Mouse (Mus musculus): ENCODE results near the gene Barhl1.

The Barhl1 gene

DNA sequence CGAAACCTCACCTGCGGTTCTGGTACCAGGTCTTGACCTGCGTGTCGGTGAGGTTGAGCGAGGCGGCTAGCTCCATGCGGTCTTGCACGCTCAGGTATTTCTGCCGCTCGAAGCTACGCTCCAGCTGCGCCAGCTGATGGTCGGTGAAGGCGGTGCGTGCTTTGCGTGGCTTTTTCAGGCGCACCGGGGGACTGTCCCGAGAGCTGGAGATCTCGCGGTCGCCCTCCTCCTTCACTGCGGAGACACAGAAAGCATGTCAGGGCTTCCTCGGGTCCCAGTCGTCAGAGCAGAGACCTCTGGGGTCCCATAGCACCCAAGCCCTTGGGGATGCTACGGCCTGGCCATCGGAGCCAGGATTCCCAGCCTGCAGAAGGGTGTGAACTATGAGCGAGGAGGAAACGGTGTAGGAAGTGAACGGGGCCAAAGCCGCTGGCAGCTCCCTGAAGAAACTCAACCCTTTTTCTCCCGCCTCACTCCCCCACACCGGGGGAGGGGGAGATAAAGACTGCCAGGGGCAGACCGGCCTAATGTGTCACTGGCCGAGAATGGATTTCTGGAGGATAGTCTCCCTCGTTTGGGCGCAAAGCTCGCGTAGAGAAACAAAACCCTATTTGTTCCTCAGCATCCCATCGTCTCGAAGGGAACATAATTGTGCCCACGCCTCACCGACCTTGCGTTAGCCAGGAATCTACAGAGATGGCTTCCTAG, 5.0 kb downstream of the Barhl1 start:
- no peak for DNase-seq (ENCODE audit: low spot score in 2 of 2)

DNA sequence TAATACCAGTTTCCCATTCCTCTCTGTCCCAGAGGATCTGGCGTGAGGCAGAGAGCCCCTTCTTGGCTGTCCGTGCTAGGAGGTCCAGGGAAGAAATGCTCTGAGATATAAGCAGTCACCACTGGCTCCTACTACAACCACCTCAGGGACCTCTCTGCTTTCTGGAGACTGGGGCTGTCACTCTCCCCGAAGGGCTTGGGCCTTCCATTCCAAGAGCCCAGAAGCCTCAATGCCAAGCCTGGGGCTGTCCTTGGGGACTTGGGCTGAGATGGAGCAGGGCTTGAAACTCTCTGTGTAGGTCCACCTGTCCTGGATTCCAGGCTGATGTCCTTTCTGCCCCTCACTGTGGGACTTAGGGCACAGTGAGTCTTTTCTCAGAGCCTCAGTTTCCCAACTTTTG, 5.6 kb downstream of the Barhl1 start:
- DNase-seq (ENCODE audit: low spot score in 2 of 2): no peak

DNA sequence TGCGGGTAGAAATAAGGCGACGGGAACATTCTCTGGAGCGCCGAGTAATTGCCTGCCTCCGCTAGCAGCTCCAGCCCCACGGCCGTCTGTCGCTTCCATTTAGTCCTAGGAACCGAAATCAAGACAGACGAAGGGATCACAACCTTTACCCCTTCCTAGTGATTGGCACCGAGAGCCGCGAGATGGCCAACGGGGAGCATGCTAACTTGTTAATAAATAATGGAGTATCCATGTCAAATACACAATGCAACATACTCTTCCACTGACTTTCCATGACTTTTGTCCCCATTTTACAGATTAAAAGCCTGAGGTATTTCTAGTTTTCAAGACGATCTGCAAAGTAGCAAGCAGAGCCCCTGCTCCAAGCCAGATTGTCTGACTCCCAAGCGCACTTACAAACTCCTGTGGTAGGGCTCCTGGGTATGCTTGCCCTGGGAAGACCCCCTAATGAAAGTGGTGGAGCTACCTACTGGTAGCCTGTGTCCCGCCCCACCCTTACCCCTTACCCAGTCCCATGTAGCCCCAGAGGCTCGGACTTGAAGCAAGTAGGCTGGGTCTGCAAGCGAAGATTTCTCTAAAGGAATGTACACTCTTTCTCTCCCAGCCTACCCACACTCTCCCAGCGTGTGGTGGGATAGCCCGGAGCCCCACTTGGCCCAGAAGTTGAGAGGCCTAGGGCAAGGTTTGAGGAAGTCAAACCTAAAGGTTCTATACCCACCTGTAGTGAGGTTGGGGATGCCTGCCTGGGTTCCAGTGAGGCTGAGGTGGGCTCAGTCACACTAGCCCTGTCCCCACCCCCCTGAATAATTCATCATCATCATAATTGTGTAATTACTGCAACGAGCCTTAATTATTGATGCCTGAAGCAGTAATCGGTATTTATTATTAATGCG, 6.4 kb downstream of the Barhl1 start:
- DNase-seq (ENCODE audit: low spot score in 2 of 2): no peak

DNA sequence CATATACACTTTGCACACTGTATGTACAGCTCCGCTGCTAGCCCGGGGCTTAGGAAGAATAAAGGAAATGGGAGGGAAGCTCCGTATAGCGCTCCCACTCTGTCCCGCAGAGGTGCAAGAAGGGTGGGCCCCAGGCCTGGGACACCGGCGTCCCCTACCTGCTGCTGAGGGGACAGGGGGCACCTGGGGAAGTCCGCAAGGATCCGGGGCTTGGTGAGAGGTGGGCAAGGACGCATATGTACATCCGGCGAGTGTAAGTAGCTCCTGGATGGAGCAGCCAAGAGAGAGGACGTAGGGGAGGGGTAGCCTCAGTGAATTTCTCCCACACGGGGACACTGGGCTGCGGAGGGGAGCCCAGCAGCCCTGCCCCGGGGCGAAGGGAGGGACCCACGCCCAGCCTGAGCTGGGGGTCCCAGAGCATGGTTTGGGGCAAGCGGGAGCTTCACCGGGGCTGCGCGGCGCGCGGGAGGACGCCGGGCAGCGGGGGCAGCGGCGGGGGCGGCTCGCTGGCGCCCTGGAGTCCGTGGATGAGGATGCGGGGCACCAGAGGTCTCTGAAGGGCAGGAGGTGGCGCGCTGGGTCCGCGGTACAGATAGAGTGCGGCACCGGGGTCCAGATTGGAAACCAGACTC, 7.2 kb downstream of the Barhl1 start:
- DNase-seq (ENCODE audit: low spot score in 2 of 2): no peak

DNA sequence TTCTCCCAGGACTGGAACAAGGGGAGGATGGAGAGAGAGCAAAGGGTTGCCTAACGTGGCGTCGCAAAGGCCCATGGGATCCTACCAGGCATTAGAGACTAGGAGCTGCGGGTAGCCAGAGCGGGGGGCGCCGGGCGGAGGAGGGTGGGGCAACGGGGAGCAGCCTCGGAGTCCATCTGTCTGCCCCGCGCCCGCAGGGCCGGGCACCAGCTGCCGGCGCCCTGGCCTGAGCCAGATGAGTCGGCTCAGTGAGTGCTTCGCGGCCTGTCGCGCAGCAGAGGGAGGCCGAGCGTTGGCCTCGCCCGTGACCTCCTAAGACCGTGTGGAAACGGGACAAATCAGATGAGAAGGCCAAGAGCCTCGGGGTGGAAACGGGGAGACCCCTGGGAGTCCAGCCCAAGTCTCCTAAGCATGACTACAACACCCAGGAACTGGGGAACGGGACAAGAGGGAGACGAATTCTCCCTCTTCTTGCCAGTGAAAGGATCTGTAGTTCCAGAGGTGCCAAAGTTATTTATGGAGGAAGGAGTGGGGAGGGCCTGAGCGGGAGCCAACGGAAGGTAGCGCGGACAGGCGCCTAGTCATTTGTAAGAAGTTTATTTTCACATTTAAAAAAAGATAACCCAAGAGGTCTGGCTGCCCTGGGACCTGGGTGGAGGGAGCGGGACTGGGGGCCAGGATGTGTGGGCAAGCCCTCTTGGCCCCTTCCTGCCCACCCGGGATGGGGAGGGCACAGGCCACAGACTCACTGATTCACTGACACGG, 7.9 kb downstream of the Barhl1 start:
- no peak for DNase-seq (ENCODE audit: low spot score in 2 of 2)

DNA sequence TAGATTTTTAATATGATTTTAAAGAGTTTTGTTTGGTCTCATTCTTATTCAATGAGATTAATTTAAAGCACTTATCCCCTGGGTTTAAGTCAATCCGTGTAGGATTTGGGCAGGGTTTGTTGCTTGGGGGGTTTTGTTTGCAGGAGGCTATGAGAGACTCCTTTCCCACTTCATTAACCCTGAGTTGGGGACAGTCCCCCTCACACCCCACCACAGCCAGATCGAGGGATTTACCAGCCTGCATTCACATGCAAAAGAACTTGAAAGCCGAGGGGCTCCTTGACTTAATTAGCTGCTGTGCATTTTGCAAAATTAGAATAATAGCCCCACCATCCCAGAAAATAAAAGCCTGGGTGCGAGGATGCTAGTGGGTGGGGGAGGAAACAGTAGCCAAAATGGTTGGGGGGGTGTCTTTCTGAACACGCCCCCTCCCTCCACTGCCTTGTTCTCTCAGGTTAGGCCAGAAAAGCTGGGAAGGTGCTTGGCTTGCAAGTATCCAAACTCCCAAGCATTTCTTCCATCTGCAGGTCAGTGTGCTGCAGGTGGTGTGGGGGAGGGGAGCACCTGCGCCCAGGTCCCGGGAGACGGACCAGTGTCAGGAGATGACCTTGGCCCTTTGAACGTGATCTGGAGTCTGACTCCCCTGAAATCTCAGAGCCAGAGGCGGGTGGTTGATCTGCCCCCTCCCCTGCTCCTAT, 8.6 kb downstream of the Barhl1 start:
- DNase-seq (ENCODE audit: low spot score in 2 of 2): no peak

DNA sequence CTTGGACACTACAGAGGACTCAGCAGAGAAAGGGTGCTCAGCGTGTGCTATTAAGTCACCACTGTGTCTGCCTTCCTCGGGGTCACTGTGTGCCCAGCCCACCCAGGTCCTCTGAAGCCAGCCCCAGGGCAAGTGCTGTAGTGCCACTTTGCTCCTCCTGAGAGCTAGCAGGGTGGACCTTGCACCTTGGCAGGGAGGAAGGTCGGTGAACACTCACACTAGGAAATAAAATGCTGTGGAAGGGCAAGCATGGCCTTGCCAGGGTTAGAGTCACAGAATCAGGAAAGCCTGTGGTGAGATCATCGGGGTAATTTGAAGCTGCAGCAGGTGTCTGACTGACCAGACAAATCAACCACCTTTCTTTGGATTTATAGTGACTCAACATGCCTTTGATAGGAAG, 10.9 kb downstream of the Barhl1 start:
- no peak for DNase-seq (ENCODE audit: low spot score in 2 of 2)

DNA sequence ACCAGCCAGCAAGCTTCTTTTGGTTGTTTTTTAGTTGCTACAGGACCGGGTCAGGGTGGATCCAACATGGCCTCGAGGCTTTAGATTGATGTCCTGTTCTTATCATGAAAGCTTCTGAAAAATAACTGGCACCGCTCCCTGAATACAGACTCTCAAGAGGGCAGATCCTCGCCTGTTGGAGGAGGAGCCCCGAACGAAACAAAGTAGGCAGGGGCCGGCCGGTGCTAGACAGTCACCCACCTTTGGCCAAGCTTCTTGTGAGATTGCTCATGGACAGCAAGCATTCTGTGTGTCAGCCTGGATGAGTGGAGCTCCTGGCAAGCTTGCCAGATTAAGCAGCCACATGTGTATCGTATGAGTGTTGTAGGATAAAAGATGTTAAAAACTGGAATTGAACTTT, 11.7 kb downstream of the Barhl1 start:
- DNase-seq (ENCODE audit: low spot score in 2 of 2): no peak

DNA sequence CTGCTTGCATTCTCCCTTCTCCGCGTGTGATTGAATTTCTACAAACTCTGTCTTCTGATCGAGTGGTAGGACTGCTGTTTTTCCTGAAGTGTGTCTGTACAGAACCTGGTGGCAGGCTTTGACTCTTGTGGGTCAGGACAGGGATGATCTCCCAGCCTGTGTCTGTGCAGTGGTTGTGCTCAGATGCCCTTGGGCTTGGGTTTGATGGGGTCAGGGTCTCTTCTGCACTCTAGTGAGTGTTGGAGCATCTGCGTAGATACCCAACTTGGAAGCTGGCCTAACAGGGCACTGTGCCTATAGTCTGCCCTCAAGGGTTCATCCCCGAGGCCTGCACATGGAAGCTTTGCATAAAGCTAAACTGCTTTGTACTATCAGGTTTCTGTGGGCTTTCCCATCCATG, 12.6 kb downstream of the Barhl1 start:
- no peak for DNase-seq (ENCODE audit: low spot score in 2 of 2)

DNA sequence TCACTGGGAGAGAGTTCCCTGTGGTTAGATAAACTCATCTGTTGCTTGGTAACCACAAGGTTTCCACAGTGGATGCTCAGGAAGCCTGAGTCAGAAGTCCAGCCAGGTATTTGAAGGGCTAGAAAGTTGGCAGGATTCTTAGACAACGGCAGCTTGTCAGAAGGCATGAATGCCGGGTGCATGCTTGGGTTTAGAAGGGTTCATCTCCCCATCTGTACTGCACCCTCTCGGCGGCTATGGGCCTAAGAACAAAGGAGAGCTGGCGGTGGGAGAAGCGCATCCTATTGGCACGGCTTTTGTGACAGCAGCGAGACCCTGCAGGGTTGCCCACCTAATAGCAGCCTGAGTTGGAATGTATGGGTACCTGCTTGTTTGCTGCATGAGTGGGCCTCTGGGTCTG, 14.2 kb downstream of the Barhl1 start:
- no peak for DNase-seq (ENCODE audit: low spot score in 2 of 2)

DNA sequence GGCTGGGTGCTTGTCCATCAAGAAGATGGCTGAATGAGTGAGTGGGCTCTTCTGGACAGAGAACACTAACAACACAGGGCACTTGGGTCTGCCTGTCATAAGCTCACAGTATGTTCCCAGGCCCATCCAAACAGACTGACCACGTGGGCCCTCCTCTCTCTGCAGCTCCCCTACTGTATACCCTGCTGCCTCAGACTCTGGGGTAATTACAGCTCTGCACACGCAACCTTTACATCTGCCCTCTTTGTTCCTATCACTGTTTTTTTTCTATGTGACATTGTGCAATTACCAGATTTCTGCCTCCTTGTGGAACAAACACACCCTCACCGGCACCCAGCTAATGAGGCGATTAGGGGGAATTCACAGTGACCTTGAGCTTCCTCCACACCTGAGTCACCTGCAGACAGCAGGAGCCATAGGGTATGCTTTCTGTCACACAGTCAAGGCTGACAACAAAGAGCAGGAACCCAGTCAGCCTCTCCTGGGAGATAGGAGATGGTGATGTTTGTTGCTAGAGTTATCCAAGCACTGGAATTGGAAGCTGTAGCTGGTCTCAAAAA, 19.0 kb downstream of the Barhl1 start:
- no peak for DNase-seq (ENCODE audit: low spot score in 2 of 2)

DNA sequence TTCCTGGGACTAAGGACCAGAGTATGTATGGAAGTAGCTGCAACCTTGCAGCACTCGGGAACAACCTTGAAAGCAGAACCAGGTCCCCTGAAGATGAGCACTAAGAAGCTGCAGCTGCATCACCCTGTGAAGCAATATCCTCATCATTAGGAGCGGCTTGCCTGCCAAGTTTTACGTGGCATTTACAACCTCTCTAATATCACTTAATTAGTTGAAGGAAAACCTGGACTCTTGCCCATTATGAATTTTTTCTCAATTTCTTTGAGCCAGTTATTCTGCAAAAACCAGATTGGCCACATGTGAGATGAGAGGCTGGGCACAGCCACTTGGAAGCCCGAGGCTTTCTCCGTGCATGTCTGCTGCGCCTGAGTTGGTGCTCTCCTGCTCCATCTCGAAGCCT, 20.6 kb downstream of the Barhl1 start:
- no peak for DNase-seq (ENCODE audit: low spot score in 2 of 2)

DNA sequence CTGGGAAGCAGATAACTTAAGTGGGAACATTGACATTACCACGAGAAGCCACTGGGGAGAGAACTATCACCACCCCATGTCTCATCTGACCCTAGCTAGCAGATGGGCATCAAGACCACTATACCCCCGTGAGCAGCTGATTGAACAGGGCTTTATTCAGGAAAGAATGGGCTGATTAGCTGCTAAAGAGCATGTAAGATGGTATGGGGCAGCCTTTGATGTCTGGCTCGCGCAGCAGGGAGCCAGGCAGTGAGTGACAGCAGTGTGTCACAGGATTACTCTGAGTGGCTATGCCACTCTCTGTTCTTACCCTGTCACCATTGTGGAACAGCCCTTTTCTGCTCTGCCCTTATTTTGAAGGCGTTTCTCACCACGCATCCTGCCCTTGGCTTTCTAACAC, 22.9 kb downstream of the Barhl1 start:
- no peak for DNase-seq (ENCODE audit: low spot score in 2 of 2)

DNA sequence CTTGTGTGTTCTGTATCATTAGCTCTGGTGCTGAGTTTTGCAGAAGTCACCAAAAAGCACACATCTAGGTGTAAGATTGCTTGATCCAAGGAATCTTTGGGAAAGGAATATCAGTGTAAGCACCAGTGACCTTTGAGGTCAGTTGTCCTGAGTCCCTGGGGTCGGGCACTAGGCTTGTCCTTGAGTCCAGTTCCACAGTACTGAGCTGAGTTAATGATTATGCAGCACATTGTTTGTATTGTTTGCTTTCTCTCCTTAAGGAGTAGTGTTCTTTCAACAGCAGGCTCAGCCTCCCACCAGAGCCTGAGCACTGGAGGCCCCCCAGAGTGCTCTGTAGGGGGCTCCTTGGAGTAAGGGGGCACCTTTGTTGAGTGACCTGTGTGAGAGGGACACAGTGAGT, 23.7 kb downstream of the Barhl1 start:
- no peak for DNase-seq (ENCODE audit: low spot score in 2 of 2)

DNA sequence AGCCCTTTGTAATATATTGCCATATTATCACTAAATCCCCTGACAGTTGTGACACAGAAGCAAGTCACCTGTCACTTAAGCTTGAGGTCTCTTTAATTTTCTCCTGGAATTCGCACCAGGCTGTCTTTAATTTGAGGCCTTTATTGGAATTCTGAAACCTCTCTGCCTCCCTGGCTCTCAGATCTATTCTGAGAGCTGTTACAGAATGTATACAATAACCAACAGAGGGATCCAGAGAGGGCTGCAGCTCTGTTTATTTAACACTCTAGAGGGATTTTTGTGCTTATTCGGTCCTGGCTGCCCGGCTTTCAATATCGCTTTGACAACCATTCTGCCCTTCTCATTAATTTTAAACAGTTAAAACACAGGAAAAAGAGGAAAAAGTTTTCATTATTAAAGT, 31.6 kb downstream of the Barhl1 start:
- DNase-seq (ENCODE audit: low spot score in 2 of 2): no peak

DNA sequence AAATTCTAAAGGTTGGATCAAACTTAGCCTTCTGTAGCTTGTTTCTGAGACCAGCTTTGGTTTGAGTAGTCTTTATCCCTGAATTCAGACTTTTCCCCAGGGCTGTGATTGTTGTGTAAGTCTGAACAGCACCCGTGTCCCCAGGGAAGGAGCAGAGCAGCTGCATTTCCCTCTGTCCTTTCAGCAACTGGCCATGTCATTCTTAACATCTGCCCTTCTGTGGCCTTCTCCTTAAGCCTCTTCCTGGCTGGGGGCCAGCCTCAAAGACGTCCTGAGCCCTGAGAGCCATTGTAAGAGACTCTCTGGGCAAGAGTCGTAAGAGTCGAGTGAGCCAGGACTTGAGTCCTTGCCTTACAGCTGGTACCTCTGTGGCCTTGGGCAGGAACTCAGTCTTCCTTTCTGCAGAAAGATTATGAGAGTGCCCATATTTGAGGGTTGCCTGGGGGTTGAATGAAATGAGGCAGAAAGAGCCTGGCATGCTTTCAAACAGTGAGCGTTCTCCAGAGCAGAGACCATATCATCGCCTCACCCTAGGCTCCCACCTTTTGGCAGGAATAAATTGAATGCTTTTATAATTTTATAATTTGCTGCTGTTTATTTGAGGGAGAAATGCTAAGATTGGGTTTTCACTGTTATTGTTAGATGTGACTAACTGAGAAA, 33.5 kb downstream of the Barhl1 start:
- DNase-seq (ENCODE audit: low spot score in 2 of 2): no peak

DNA sequence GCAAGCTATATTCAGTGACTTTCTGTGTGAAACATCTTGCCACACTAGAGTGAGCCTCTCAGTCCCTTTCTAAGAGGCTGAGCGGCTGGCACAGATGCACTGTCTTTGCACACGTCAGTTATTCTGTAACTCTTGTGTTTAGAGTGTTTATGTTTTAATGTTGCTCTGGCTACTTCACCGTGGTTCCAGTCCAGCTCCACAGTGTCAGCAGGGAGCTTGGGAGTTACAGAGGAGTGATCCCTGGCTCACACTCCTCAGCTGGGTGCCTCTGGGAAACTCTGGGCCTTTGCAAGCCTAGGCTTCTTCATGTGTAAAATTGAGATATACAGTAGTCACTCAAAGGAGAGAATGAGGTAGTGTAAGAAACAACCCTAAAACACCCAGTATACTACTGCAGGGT, 34.4 kb downstream of the Barhl1 start:
- no peak for DNase-seq (ENCODE audit: low spot score in 2 of 2)

DNA sequence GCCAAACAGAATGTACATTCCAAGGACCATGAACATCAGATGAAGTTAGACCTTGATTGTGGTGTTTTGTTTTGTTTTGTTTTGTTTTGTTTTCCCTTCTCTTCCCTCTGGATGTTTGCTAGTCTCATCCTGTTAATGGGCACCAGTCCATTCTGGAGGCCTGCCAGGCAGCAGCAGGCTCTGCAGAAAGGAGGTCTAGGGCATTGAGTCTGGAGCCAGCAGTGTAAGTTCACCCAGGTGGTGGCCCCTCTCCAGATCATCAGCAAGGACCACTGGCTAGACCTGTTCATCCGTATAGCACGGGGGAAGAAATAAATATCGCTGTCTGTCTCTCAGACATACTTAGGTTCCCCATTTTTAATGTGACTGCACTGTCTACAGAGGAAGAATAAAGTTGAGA, 35.2 kb downstream of the Barhl1 start:
- DNase-seq (ENCODE audit: low spot score in 2 of 2): no peak

DNA sequence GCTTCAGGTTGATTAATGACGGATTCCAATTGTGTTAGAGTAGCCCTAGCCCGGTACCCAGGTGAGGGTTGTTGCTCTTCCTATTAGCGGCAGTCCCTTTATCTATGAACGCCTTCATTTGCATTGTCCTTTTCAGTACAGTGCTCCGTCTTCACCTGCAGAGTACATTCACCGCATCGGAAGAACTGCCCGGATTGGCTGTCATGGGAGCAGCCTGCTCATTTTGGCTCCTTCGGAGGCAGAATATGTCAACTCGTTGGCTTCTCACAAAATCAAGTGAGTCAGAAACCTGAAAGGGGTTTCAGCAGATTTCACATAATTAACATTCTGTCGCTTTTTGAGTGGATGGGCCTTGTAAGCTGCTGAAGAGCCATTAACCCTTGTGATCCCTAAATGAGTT, 40.9 kb downstream of the Barhl1 start:
- no peak for DNase-seq (ENCODE audit: low spot score in 2 of 2)

DNA sequence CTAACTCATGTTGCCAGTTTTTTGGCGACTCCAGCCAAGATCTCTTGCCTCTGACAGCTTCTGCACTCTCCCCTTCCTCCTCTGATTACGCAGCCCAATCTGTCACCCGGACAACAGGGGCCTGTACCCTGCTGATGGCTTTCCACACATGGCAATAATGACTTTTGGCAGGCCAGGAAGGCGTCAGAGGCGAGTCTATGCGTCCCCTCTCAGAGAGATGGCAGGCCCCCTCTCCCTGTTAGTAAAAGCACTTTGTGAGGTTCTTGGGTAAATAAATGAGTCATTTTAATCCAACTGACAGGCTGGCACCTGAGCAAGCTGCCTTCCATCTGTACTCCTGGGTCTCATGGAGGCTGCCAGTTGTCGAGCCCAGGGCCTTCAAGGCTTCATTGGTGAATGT, 49.0 kb downstream of the Barhl1 start:
- DNase-seq (ENCODE audit: low spot score in 2 of 2): no peak

DNA sequence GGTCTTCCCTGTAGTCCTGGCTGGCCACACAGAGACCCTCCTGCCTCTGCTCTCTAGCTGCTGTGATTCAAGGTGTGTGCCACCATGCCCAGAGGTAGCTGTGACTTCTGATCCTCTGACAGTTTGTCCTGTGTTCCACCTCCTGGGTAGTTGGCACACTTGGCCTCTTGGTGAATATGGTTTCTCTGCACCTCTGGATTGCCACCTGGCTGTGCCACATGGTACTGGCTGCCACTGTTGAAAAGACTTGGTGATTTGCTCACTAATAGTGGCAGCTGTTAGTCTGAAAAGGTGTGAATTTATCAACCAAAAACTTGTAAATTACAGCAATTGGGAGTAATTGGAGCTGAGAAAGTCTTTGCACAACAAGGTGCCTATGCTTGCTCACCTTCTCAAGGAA, 52.6 kb downstream of the Barhl1 start:
- DNase-seq (ENCODE audit: low spot score in 2 of 2): no peak

Data from urinary bladder, postnatal 36 days (tissue).